Mouse (Mus musculus): ENCODE data around the gene Rxfp1. TPM values are rescaled to one million over a fixed set of nuclear protein-coding genes. Genes with fewer than 3 reads are reported as not detected.

Gene Rxfp1
- not detected in 2 replicates for total RNA-seq (2014; rRNA removed)
- not detected in 2 replicates for polyA plus RNA-seq (2012; rRNA removed)

GRCm38 (mm10) chr3:79737780-79738179 is at the start of gene Rxfp1:
Gene Rxfp1 (minus strand): TSS chr3:79737880.
- no peak within 1 kb of the TSS for H3K9ac ChIP-seq (ENCODE audit: low read depth, low read length)
- WGBS = 56% methylated on average over 4 of the region's 4 CpGs
- H3K79me2 ChIP-seq (ENCODE audit: control insufficient read depth, insufficient read depth, low read length) = no peaks in the 10 kb centered on the region
- no peak within 1 kb of the TSS for H3K4me3 ChIP-seq (ENCODE audit: insufficient read depth, low read depth, low read length)
- TF ChIP-seq CTCF (IDR thresholded peaks at IDR 0.05; ENCODE audit: low read depth, low read length) (no peak), POLR2A (IDR thresholded peaks at IDR 0.05; ENCODE audit: extremely low read depth, insufficient read depth, low read length) (no peak)
- DNase-seq (ENCODE audit: extremely low read depth, low read depth, low spot score) = no peak
- H3K27me3 ChIP-seq (ENCODE audit: control insufficient read depth, insufficient read depth, low read length) = no peaks in the 10 kb centered on the region
- H3K27ac ChIP-seq (replicated peaks; ENCODE audit: insufficient read depth, low read depth, low read length) = no peak within 1 kb of the TSS
- no peaks in the 10 kb centered on the region for H3K36me3 ChIP-seq (ENCODE audit: control insufficient read depth, insufficient read depth, low read length)
- no peaks in the 10 kb centered on the region for H3K4me1 ChIP-seq (ENCODE audit: control insufficient read depth, insufficient read depth, low read length)

GRCm38 (mm10) chr3:79784362-79784736 is 46.7 kb upstream of the Rxfp1 start:
- no peak for DNase-seq (ENCODE audit: extremely low read depth, low read depth, low spot score)
- Histone ChIP-seq H3K27ac (replicated peaks; ENCODE audit: insufficient read depth, low read depth, low read length) (no peak overlapping the region), H3K79me2 (ENCODE audit: control insufficient read depth, insufficient read depth, low read length) (no peaks in the 10 kb centered on the region), H3K9ac (ENCODE audit: low read depth, low read length) (no peak overlapping the region), H3K27me3 (ENCODE audit: control insufficient read depth, insufficient read depth, low read length) (0 out of 2 replicates have a peak, but pooled peaks cover 3% of the 10 kb centered on the region), H3K36me3 (ENCODE audit: control insufficient read depth, insufficient read depth, low read length) (no peaks in the 10 kb centered on the region), H3K4me3 (ENCODE audit: insufficient read depth, low read depth, low read length) (no peak overlapping the region), H3K4me1 (ENCODE audit: control insufficient read depth, insufficient read depth, low read length) (no peaks in the 10 kb centered on the region)
- TF ChIP-seq CTCF (IDR thresholded peaks at IDR 0.05; ENCODE audit: low read depth, low read length) (no peak), POLR2A (IDR thresholded peaks at IDR 0.05; ENCODE audit: extremely low read depth, insufficient read depth, low read length) (no peak)
- 25% methylated on average over 11 of the region's 11 CpGs for WGBS

DNA sequence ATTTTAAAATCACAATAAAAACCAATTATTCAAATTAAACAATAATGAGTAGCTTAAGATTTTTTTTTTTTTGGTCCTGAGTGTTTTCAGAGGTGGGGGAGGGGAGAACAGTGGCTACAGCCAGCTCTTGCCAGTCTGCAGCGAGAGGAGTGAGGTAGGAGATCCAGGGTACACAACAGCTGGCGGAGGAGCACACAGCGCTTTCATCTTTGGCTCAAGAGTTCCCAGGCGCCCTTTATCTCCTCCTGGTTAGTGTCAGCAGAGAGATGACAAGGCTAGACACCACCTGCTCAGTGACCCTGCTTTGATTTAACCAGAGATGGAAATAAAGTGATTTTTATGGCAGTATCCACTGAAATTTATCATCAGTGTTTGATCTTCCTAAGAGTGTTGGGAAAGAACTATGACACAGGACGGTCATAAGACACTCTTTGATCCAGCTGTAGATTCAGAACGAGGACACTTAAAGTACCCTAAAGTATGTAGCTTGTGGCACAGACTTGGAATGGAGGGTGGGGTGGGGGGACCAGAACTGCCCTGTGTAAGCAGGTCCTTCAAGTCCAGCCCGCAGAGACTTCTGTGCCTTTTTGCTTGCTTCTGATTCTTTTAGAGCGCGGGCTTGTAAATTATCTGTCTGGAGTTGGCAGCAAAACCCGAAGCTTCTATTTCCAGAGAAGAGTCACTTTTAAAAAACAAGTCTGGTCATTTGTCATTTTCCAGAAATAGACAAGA is 46.1 kb upstream of the Rxfp1 start:
- DNase-seq (ENCODE audit: extremely low read depth, low read depth, low spot score) = no peak
- H3K4me1 ChIP-seq (ENCODE audit: control insufficient read depth, insufficient read depth, low read length) = no peaks in the 10 kb centered on the region
- H3K36me3 ChIP-seq (ENCODE audit: control insufficient read depth, insufficient read depth, low read length) = no peaks in the 10 kb centered on the region
- 0 out of 2 replicates have a peak, but pooled peaks cover 3% of the 10 kb centered on the region for H3K27me3 ChIP-seq (ENCODE audit: control insufficient read depth, insufficient read depth, low read length)
- H3K27ac ChIP-seq (replicated peaks; ENCODE audit: insufficient read depth, low read depth, low read length) = no peak overlapping the region
- no peak overlapping the region for H3K4me3 ChIP-seq (ENCODE audit: insufficient read depth, low read depth, low read length)
- H3K79me2 ChIP-seq (ENCODE audit: control insufficient read depth, insufficient read depth, low read length) = no peaks in the 10 kb centered on the region
- 42% methylated on average over 10 of the region's 10 CpGs for WGBS
- TF ChIP-seq CTCF (IDR thresholded peaks at IDR 0.05; ENCODE audit: low read depth, low read length) = no peak
- TF ChIP-seq POLR2A (IDR thresholded peaks at IDR 0.05; ENCODE audit: extremely low read depth, insufficient read depth, low read length) = no peak
- H3K9ac ChIP-seq (ENCODE audit: low read depth, low read length) = no peak overlapping the region

GRCm38 (mm10) chr3:79772701-79773100 is 35.0 kb upstream of the Rxfp1 start:
- no peak for TF ChIP-seq POLR2A (IDR thresholded peaks at IDR 0.05; ENCODE audit: extremely low read depth, insufficient read depth, low read length)
- TF ChIP-seq CTCF (IDR thresholded peaks at IDR 0.05; ENCODE audit: low read depth, low read length) = no peak
- no peaks in the 10 kb centered on the region for H3K79me2 ChIP-seq (ENCODE audit: control insufficient read depth, insufficient read depth, low read length)
- H3K27me3 ChIP-seq (ENCODE audit: control insufficient read depth, insufficient read depth, low read length) = no peaks in the 10 kb centered on the region
- H3K4me1 ChIP-seq (ENCODE audit: control insufficient read depth, insufficient read depth, low read length) = no peaks in the 10 kb centered on the region
- H3K27ac ChIP-seq (replicated peaks; ENCODE audit: insufficient read depth, low read depth, low read length) = no peak overlapping the region
- no peaks in the 10 kb centered on the region for H3K36me3 ChIP-seq (ENCODE audit: control insufficient read depth, insufficient read depth, low read length)
- no peak overlapping the region for H3K9ac ChIP-seq (ENCODE audit: low read depth, low read length)
- no peak overlapping the region for H3K4me3 ChIP-seq (ENCODE audit: insufficient read depth, low read depth, low read length)
- no peak for DNase-seq (ENCODE audit: extremely low read depth, low read depth, low spot score)
- 62% methylated on average over 2 of the region's 2 CpGs for WGBS

DNA sequence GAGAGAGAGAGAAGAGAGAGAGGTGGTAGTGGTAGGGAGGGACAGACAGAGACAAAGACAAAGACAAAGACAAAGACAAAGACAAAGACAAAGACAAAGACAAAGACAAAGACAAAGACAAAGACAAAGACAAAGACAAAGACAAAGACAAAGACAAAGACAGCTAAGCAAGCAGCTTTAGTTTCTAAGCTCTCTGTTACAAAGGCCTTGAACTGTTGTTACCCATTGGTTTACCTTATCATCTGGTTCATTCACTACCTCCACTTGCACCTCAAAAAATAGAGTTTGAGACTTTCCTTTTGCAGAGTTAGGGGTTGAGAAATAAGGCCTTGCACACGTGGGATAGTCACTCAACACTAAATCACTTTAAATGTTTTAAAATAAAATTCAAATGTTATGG is 16.1 kb upstream of the Rxfp1 start:
- no peaks in the 10 kb centered on the region for H3K27me3 ChIP-seq (ENCODE audit: control insufficient read depth, insufficient read depth, low read length)
- H3K36me3 ChIP-seq (ENCODE audit: control insufficient read depth, insufficient read depth, low read length) = no peaks in the 10 kb centered on the region
- WGBS = 68% methylated on average over 1 of the region's 1 CpGs
- H3K79me2 ChIP-seq (ENCODE audit: control insufficient read depth, insufficient read depth, low read length) = no peaks in the 10 kb centered on the region
- no peak overlapping the region for H3K9ac ChIP-seq (ENCODE audit: low read depth, low read length)
- TF ChIP-seq POLR2A (IDR thresholded peaks at IDR 0.05; ENCODE audit: extremely low read depth, insufficient read depth, low read length) (no peak), CTCF (IDR thresholded peaks at IDR 0.05; ENCODE audit: low read depth, low read length) (no peak)
- no peak overlapping the region for H3K4me3 ChIP-seq (ENCODE audit: insufficient read depth, low read depth, low read length)
- H3K4me1 ChIP-seq (ENCODE audit: control insufficient read depth, insufficient read depth, low read length) = no peaks in the 10 kb centered on the region
- H3K27ac ChIP-seq (replicated peaks; ENCODE audit: insufficient read depth, low read depth, low read length) = no peak overlapping the region
- DNase-seq (ENCODE audit: extremely low read depth, low read depth, low spot score) = no peak

GRCm38 (mm10) chr3:79746585-79746984 is 8.9 kb upstream of the Rxfp1 start:
- Histone ChIP-seq H3K4me1 (ENCODE audit: control insufficient read depth, insufficient read depth, low read length) (no peaks in the 10 kb centered on the region), H3K4me3 (ENCODE audit: insufficient read depth, low read depth, low read length) (no peak overlapping the region), H3K79me2 (ENCODE audit: control insufficient read depth, insufficient read depth, low read length) (no peaks in the 10 kb centered on the region), H3K27ac (replicated peaks; ENCODE audit: insufficient read depth, low read depth, low read length) (no peak overlapping the region), H3K27me3 (ENCODE audit: control insufficient read depth, insufficient read depth, low read length) (no peaks in the 10 kb centered on the region), H3K9ac (ENCODE audit: low read depth, low read length) (no peak overlapping the region), H3K36me3 (ENCODE audit: control insufficient read depth, insufficient read depth, low read length) (no peaks in the 10 kb centered on the region)
- no peak for DNase-seq (ENCODE audit: extremely low read depth, low read depth, low spot score)
- no peak for TF ChIP-seq CTCF (IDR thresholded peaks at IDR 0.05; ENCODE audit: low read depth, low read length)
- TF ChIP-seq POLR2A (IDR thresholded peaks at IDR 0.05; ENCODE audit: extremely low read depth, insufficient read depth, low read length) = no peak
- 84% methylated on average over 6 of the region's 6 CpGs for WGBS
